Mouse (Mus musculus) retina, embryonic 14.5 days (tissue): ENCODE results near the gene Ms4a3.

Experiments used
- DNase-seq: peaks from one replicate; pipeline ENCODE4 v3.0.0-alpha.2; 2015; ENCODE audit warnings: low spot score

Ms4a3 gene

GRCm38 (mm10) chr19:11589205-11589604 lies 51.4 kb downstream of the Ms4a3 start:
- DNase-seq, result no peak
